Mouse (Mus musculus) embryo, embryonic 9.5 days (tissue): ENCODE measurements at regions not wholly inside any gene's neighbourhood (a gene's known extent, or its start where the extent isn't known, plus 50 kb on each side); places are given as distances from the start of the nearest gene placed in this dataset.

ENCODE experiments used
- DNase-seq: peaks from one replicate; pipeline ENCODE4 v3.0.0-alpha.2; 2017; ENCODE audit errors: extremely low spot score

GRCm38 (mm10) chr3:42590126-42590525, 847.7 kb downstream of the D3Ertd751e start:
- DNase-seq, result no peak

DNA sequence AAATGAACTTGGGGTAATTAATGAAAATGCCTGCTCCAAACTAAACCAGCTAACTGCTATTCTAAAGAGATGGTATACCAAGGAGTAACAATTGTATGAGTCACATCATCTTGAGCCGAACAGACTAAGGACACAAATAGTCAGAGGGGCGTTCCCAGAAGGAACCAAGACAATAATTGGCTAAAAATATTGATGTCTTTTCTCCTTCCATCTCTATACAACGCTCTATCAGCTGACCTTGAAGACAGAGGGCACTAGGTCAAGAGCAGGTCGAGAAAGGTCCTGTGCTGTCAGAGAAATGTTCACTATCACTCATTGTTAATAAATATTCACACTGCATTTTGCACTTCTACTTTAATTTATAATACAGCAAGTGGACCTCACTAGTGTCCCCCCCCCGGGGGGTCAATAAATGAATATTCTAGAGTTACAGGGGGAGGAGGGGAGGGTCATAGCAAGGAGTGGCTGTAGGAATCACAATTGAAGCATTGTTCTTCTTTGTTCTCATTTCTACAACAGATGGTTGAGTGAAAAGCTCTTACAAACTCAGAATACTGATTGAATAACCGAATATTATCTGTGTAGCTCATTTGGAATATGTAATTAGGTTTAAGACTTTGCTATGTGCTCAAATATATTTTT, 851.5 kb downstream of the D3Ertd751e start:
- DNase-seq, result no peak

GRCm38 (mm10) chr3:42596686-42597085, 854.3 kb downstream of the D3Ertd751e start:
- DNase-seq, result no peak
